Mouse (Mus musculus) heart, embryonic 15.5 days (tissue): ENCODE results near the gene Glt6d1. TPM values are rescaled to one million over a fixed set of nuclear protein-coding genes. Genes with fewer than 3 reads are reported as not detected.
"Not testable (repeated sequence)": the region's sequence is repeated elsewhere in the genome, so short reads cannot be mapped to it uniquely, and the experiment has no call there.

Experiments
- ATAC-seq: fragments of 200-750 bp; cut with Nextera tagmentation; replicated peaks from 2 replicates; pipeline ENCODE4 v1.8.0; 2017; ENCODE audit warnings: low read depth, moderate TSS enrichment; ENCODE audit not compliant: insufficient number of reproducible peaks, insufficient read depth, low FRiP score
- H3K27ac ChIP-seq: fragments of 300-500 bp; sonication (generic); 2 replicates; pipeline ENCODE4 v1.5.1; 2015; ENCODE audit warnings: mild to moderate bottlenecking, inconsistent platforms
- H3K27me3 ChIP-seq: fragments of 300-500 bp; sonication (generic); 2 replicates; pipeline ENCODE4 v1.6.1; 2015; ENCODE audit warnings: inconsistent platforms
- H3K36me3 ChIP-seq: fragments of 300-500 bp; sonication (generic); 2 replicates; pipeline ENCODE4 v1.6.1; 2015; ENCODE audit warnings: mild to moderate bottlenecking, inconsistent platforms
- H3K4me1 ChIP-seq: fragments of 300-500 bp; sonication (generic); replicated peaks from 2 replicates; pipeline ENCODE4 v1.6.1; 2015; ENCODE audit warnings: inconsistent platforms
- H3K4me2 ChIP-seq: fragments of 300-500 bp; sonication (generic); 2 replicates; pipeline ENCODE4 v1.6.1; 2015; ENCODE audit warnings: inconsistent platforms, mild to moderate bottlenecking, moderate library complexity
- H3K4me3 ChIP-seq: fragments of 300-500 bp; sonication (generic); 2 replicates; pipeline ENCODE4 v1.5.1; 2015; ENCODE audit warnings: mild to moderate bottlenecking, inconsistent platforms
- H3K9ac ChIP-seq: fragments of 300-500 bp; sonication (generic); 2 replicates; pipeline ENCODE4 v1.6.1; 2015; ENCODE audit warnings: mild to moderate bottlenecking, inconsistent platforms
- H3K9me3 ChIP-seq: fragments of 300-500 bp; sonication (generic); replicated peaks from 2 replicates; pipeline ENCODE4 v1.6.1; 2016; ENCODE audit warnings: inconsistent platforms
- WGBS: fragments of 180-500 bp; shearing (Covaris S2); methylation state at CpG from one replicate; pipeline ENCODE4 v1.1.7; 2015; ENCODE audit warnings: mixed read lengths; 5-methylcytosine and 5-hydroxymethylcytosine counted together
- polyA plus RNA-seq: library from polyadenylated mRNA; unstranded; fragments of >200 nt; fragmentation: Nextera tagmentation; extraction: Ambion mirVana; gene quantifications from 2 replicates; pipeline ENCODE4 v1.2.1, GENCODE M21; 2015

The Glt6d1 gene
- polyA plus RNA-seq: not detected in 2 replicates

DNA sequence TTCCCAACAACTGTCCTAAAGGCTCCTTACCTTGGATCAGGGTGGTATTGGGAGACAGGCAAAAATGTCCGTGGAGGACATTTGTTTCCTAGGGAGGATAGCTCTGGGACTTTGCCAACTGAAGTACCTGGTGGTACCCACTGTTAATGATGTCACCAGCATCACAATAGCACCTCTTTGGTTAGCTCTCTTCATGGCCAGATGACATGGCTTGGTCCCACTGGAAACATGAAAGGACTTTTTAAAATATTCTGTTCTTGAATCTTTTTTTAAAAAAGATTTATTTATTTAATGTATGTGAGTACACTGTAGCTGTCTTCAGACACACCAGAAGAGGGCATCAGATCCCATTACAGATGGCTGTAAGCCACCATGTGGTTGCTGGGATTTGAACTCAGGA, at the start of gene Glt6d1:
Glt6d1 (minus strand) TSS at position 101 of the 400 bp plus-strand sequence.
- H3K36me3 ChIP-seq, H3K9me3 ChIP-seq, H3K27me3 ChIP-seq, H3K4me3 ChIP-seq, ATAC-seq, H3K4me1 ChIP-seq, H3K27ac ChIP-seq, H3K4me2 ChIP-seq, H3K9ac ChIP-seq: not testable (repeated sequence)
- WGBS: 78% methylated on average over 1 of the region's 1 CpGs

DNA sequence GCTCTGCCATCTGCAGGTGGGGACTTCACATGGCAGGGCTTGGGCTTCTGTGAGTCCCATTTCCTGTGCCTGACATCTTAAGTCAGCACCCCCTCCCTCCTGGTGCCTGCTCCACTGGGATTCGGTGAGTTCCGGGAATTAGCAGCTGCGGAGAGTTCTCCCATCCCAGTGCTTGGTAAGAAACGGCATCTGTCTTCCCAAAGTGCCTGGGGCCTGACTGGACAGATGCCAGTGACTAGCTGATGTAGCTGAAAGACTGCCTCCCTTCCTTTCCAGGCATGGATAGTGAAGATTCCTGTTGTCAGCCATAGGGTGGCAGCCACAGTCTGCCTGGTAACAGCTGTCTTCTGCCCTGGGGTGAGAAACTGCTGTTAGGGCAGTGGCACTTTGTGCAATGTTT, 49.8 kb upstream of the Glt6d1 start:
- Histone ChIP-seq H3K9me3 (no peaks in the 10 kb centered on the region), H3K4me2 (no peak overlapping the region), H3K9ac (no peak overlapping the region), H3K27me3 (peaks cover 74% of the 10 kb centered on the region), H3K4me3 (no peak overlapping the region), H3K27ac (no peak overlapping the region), H3K4me1 (peaks cover 15% of the 10 kb centered on the region), H3K36me3 (no peaks in the 10 kb centered on the region)
- no peak for ATAC-seq
- WGBS: 12% methylated on average over 4 of the region's 4 CpGs

DNA sequence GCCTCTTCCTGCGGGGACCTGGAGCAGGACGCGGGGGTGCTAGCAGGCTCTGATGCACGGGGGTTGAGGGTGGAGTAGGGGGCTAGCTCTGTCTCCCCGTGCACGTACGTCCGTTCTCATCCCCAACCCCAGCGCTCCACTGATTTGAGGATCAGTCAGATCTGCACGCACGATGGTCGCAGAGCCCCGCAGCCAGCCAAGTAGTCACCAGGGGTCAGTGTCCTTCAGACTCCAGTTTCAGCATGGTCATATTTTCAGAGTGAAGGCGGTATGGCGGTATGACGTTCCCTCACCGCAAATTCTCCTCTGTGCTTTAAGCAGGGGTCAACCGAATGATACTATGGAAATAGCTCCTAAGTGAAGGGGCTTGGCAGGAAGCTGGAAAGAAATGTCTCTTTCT, 48.6 kb upstream of the Glt6d1 start:
- H3K9ac ChIP-seq: no peak overlapping the region
- peaks cover 64% of the 10 kb centered on the region for H3K27me3 ChIP-seq

DNA sequence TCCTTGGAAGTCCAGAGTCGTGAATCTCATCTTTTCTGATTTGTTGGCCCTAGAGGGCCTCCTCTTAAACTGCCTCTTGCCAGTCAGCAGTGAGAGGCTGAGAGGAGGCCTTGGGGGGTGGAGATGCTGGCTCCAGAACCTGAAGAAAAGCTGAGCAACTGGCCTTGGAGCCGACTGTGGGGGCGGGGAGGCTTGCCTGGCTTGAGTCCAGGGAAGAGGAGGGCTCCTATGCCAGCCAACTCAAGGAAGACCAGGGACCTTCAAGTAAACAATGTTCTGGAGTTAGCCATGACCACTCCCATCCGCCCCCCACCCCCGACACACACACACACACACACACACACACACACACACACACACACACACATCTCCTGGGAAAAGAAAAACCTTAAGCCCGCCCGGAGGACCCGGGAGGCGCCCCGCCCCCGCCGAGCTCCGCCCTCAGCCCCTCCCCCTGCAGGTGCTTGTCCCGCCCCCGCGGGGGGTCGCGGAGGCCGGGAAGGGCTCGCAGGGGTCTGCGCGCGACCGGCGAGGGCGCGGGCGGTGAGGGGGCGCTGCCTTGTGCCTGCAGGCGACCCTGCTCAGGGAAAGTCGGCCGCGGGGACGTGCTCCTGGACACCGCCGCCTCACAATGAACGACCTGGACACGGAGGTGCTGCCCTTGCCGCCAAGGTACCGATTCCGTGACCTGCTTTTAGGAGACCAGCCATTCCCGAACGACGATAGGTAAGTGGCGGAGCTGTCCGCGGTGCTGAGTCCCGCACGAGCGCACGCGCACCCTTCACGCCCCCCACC, 47.9 kb upstream of the Glt6d1 start, which contains the start of gene Kcnt1:
Kcnt1 (plus strand) TSS at position 398 of the 795 bp plus-strand sequence.
- H3K9ac ChIP-seq: no peak within 1 kb of the TSS
- H3K27ac ChIP-seq: no peak within 1 kb of the TSS
- H3K36me3 ChIP-seq: no peaks in the 10 kb centered on the region
- WGBS: 1% methylated on average over 53 of the region's 53 CpGs
- no peaks in the 10 kb centered on the region for H3K9me3 ChIP-seq
- peaks cover 15% of the 10 kb centered on the region for H3K4me1 ChIP-seq
- peak within 1 kb of the TSS; percentile 80 for H3K4me2 ChIP-seq
- H3K27me3 ChIP-seq: peaks cover 59% of the 10 kb centered on the region
- H3K4me3 ChIP-seq: peak within 1 kb of the TSS; percentile 45
- ATAC-seq: no peak

More for the DNA sequence above, 48.6 kb upstream of the Glt6d1 start:
- Histone ChIP-seq H3K36me3 (no peaks in the 10 kb centered on the region), H3K27ac (no peak overlapping the region), H3K4me3 (peak overlapping the region; percentile 45), H3K9me3 (no peaks in the 10 kb centered on the region), H3K4me1 (peaks cover 15% of the 10 kb centered on the region), H3K4me2 (peak overlapping the region; percentile 80)
- no peak for ATAC-seq
- WGBS: 6% methylated on average over 18 of the region's 18 CpGs

DNA sequence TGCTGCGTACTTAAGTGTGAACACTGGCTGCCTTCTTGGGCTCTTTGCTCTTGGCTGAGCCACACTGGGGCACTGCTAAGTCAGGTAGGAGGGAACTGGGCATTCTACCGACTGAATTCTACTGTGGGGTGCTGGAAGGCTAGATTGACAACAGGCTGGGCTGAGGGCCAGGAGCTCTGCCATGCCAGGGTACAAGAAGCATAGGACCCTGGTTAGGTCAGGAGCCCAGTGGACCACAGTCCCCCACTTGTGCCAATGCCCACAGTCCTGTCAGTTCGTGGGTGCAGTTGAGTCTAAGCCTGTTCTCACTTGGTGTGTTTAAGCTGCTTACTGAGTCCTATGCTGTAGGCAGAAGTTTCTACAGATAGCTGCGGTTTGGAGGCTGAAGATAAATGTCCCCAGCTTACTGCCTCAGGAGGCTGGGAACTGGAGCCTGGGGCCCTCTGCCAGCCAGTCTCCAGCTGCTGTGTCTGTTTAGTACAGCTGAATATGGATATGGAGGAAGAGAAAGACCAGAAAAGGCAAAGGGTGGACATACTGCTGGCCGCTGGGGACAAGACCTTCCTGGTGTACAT, 47.1 kb upstream of the Glt6d1 start:
- Histone ChIP-seq H3K4me3 (no peak overlapping the region), H3K4me2 (peak overlapping the region; percentile 80; the same call in 1 of the 2 replicates), H3K9ac (no peak overlapping the region), H3K27ac (no peak overlapping the region), H3K4me1 (peaks cover 15% of the 10 kb centered on the region), H3K27me3 (peaks cover 54% of the 10 kb centered on the region), H3K36me3 (no peaks in the 10 kb centered on the region), H3K9me3 (no peaks in the 10 kb centered on the region)
- 55% methylated on average over 5 of the region's 5 CpGs for WGBS
- no peak for ATAC-seq

GRCm38 (mm10) chr2:25862038-25862437, 46.4 kb upstream of the Glt6d1 start:
- Histone ChIP-seq H3K4me2 (no peak overlapping the region), H3K9ac (no peak overlapping the region), H3K4me3 (no peak overlapping the region), H3K36me3 (no peaks in the 10 kb centered on the region), H3K27ac (no peak overlapping the region), H3K9me3 (no peaks in the 10 kb centered on the region), H3K27me3 (peaks cover 49% of the 10 kb centered on the region), H3K4me1 (peaks cover 15% of the 10 kb centered on the region)
- no peak for ATAC-seq
- WGBS: 89% methylated on average over 2 of the region's 2 CpGs

DNA sequence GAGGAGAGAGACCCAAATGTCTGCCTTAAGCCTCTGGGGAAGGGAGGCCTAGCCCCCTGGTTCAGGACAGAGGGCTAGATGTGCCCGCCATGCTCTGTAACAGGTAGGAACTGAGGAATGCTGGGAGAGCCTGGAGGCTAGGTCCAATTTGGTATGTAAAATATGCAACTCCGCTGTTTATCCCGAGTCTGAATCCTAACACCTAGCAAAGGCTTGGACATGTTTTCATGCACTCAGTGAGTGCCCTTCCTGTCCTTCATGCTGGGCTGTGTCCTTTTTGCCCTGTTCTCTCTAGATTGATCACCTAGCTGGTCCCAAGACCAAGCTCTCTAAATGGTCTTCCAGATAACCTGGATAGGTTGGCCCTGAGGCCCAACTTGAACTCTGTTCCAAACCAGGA, 44.2 kb upstream of the Glt6d1 start:
- H3K4me1 ChIP-seq: peaks cover 15% of the 10 kb centered on the region
- 66% methylated on average over 3 of the region's 3 CpGs for WGBS
- no peaks in the 10 kb centered on the region for H3K36me3 ChIP-seq

GRCm38 (mm10) chr2:25853998-25854397, 38.4 kb upstream of the Glt6d1 start:
- Histone ChIP-seq H3K36me3 (no peaks in the 10 kb centered on the region), H3K27ac (no peak overlapping the region), H3K27me3 (0 out of 2 replicates have a peak, but pooled peaks cover 5% of the 10 kb centered on the region), H3K9ac (no peak overlapping the region), H3K4me3 (no peak overlapping the region), H3K4me1 (no peaks in the 10 kb centered on the region; the same call in 1 of the 2 replicates), H3K4me2 (no peak overlapping the region), H3K9me3 (no peaks in the 10 kb centered on the region)
- 64% methylated on average over 5 of the region's 5 CpGs for WGBS
- ATAC-seq: no peak

More for the DNA sequence above, 44.2 kb upstream of the Glt6d1 start:
- H3K9ac ChIP-seq: no peak overlapping the region
- ATAC-seq: no peak
- H3K27ac ChIP-seq: no peak overlapping the region
- H3K9me3 ChIP-seq: no peaks in the 10 kb centered on the region
- no peak overlapping the region for H3K4me3 ChIP-seq
- no peak overlapping the region for H3K4me2 ChIP-seq
- H3K27me3 ChIP-seq: peaks cover 29% of the 10 kb centered on the region

GRCm38 (mm10) chr2:25852626-25853025, 37.0 kb upstream of the Glt6d1 start:
- H3K4me2 ChIP-seq: no peak overlapping the region
- H3K27ac ChIP-seq: no peak overlapping the region
- no peaks in the 10 kb centered on the region for H3K9me3 ChIP-seq
- H3K27me3 ChIP-seq: 0 out of 2 replicates have a peak, but pooled peaks cover 5% of the 10 kb centered on the region
- H3K9ac ChIP-seq: no peak overlapping the region
- no peak for ATAC-seq
- H3K4me3 ChIP-seq: no peak overlapping the region
- no peaks in the 10 kb centered on the region for H3K36me3 ChIP-seq
- 31% methylated on average over 3 of the region's 3 CpGs for WGBS
- H3K4me1 ChIP-seq: no peaks in the 10 kb centered on the region; the same call in 1 of the 2 replicates

GRCm38 (mm10) chr2:25850330-25850729, 34.7 kb upstream of the Glt6d1 start:
- no peak for ATAC-seq
- 18% methylated on average over 4 of the region's 4 CpGs for WGBS
- Histone ChIP-seq H3K4me3 (no peak overlapping the region), H3K27me3 (0 out of 2 replicates have a peak, but pooled peaks cover 5% of the 10 kb centered on the region), H3K4me1 (no peaks in the 10 kb centered on the region; the same call in 1 of the 2 replicates), H3K27ac (no peak overlapping the region), H3K9me3 (no peaks in the 10 kb centered on the region), H3K36me3 (no peaks in the 10 kb centered on the region), H3K9ac (no peak overlapping the region), H3K4me2 (no peak overlapping the region)

DNA sequence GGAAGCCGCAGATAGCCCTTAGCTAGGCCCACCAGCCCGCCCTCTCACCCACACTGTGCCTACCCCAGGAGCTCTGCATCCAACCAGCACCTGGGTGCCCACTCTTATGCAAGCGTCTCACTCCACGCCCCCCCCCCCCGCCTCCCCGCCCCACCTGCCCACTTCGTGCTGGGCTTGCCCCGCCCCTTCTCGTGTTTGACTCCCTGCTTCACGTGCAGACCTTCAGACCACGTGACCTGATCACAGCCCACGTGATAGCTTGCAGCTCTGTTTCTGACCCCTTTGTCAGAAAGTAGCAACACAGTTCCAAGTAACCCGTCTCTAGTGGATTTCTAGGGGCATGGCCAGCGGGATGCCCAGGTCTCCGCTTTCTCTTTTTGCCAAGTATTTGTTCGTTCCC, 31.6 kb upstream of the Glt6d1 start, which contains the start of gene Sohlh1:
Sohlh1 (minus strand) TSS at position 23 of the 400 bp plus-strand sequence.
- WGBS: 72% methylated on average over 15 of the region's 16 CpGs
- H3K9ac ChIP-seq: no peak within 1 kb of the TSS
- no peak within 1 kb of the TSS for H3K4me3 ChIP-seq
- no peak within 1 kb of the TSS for H3K27ac ChIP-seq
- ATAC-seq: no peak
- no peaks in the 10 kb centered on the region for H3K4me1 ChIP-seq
- 0 out of 2 replicates have a peak, but pooled peaks cover 5% of the 10 kb centered on the region for H3K27me3 ChIP-seq
- H3K36me3 ChIP-seq: no peaks in the 10 kb centered on the region
- no peaks in the 10 kb centered on the region for H3K9me3 ChIP-seq
- H3K4me2 ChIP-seq: no peak within 1 kb of the TSS
